Mouse (Mus musculus) ES-E14 (cell line): ENCODE measurements around the gene Phactr2. TPM values are rescaled to one million over a fixed set of nuclear protein-coding genes. Genes with fewer than 3 reads are reported as not detected.

Experiments used
- DNase-seq: peaks from one replicate; pipeline ENCODE4 v3.0.0-alpha.2; 2013; ENCODE audit warnings: low read depth, low spot score
- H3K27ac ChIP-seq: 2 replicates; pipeline ENCODE4 v1.5.1; 2012; ENCODE audit warnings: low read depth, mild to moderate bottlenecking, low read length, moderate library complexity, mixed read lengths; ENCODE audit not compliant: poor library complexity, insufficient read depth, severe bottlenecking
- H3K36me3 ChIP-seq: 2 replicates; pipeline ENCODE4 v1.6.1; 2012; ENCODE audit warnings: mild to moderate bottlenecking, low read length, moderate library complexity, mixed read lengths; ENCODE audit not compliant: control insufficient read depth, poor library complexity, insufficient read depth, severe bottlenecking
- H3K4me1 ChIP-seq, 2 experiments: fragments of 150-350 bp in 1 of 2; sonication (generic) in 1 of 2; 2 replicates each; pipeline ENCODE4 v1.6.1; 2012; ENCODE audit warnings: low read length in 2 of 2, mild to moderate bottlenecking in 1 of 2, mixed read lengths in 1 of 2; ENCODE audit not compliant: control insufficient read depth in 2 of 2, insufficient read depth in 2 of 2, poor library complexity in 1 of 2
- H3K4me3 ChIP-seq, 2 experiments: fragments of 150-350 bp in 1 of 2; sonication (generic) in 1 of 2; 2 replicates each; pipeline ENCODE4 v1.5.1; 2012; ENCODE audit warnings: low read length in 2 of 2, low read depth in 1 of 2, mild to moderate bottlenecking in 1 of 2, mixed read lengths in 1 of 2; ENCODE audit not compliant: insufficient read depth in 1 of 2, poor library complexity in 1 of 2, severe bottlenecking in 1 of 2
- H3K9ac ChIP-seq: 2 replicates; pipeline ENCODE4 v1.6.1; 2012; ENCODE audit warnings: low read depth, mild to moderate bottlenecking, low read length, mixed read lengths; ENCODE audit not compliant: poor library complexity, insufficient read depth, severe bottlenecking
- H3K9me3 ChIP-seq: fragments of 150-350 bp; sonication (generic); 2 replicates; pipeline ENCODE4 v1.6.1; 2012; ENCODE audit warnings: low read depth, mild to moderate bottlenecking, low read length; ENCODE audit not compliant: control insufficient read depth, insufficient read depth
- CHD2 ChIP-seq: IDR thresholded peaks from 2 replicates; pipeline ENCODE4 v1.6.1; 2014; ENCODE audit warnings: mild to moderate bottlenecking, low read depth, low read length, inconsistent platforms
- HCFC1 ChIP-seq: IDR thresholded peaks from 2 replicates; pipeline ENCODE4 v1.6.1; 2012; ENCODE audit warnings: low read length, inconsistent platforms, borderline replicate concordance; ENCODE audit not compliant: insufficient read depth
- MAFK ChIP-seq: IDR thresholded peaks from 2 replicates; pipeline ENCODE4 v1.6.1; 2014; ENCODE audit warnings: mild to moderate bottlenecking, low read depth, low read length, inconsistent platforms; ENCODE audit not compliant: insufficient read depth
- ZC3H11A ChIP-seq: IDR thresholded peaks from 2 replicates; pipeline ENCODE4 v1.6.1; 2012; ENCODE audit warnings: low read depth, mild to moderate bottlenecking, inconsistent platforms, low read length, borderline replicate concordance
- ZNF384 ChIP-seq: IDR thresholded peaks from 2 replicates; pipeline ENCODE4 v1.6.1; 2012; ENCODE audit warnings: low read depth, low read length, inconsistent platforms
- in situ Hi-C, 2 experiments: fragments of 600-800 bp; cut with MboI; formaldehyde crosslinking; loops; one replicate each; pipeline ENCODE4 v1.15.1; 2025; ENCODE audit warnings: low sequenced_read_pairs in 2 of 2, inconsistent platforms in 1 of 2; ENCODE audit not compliant: unreplicated experiment in 2 of 2
- total RNA-seq: library from RNA; depleted of rRNA; stranded (reverse); fragments of 300-350 nt; gene quantifications from 2 replicates; pipeline ENCODE4 v1.2.3, GENCODE M21; 2012

The Phactr2 gene
- total RNA-seq, 1 experiment: 2.2 TPM

GRCm38 (mm10) chr10:13232443-13233142, 241.6 kb downstream of the Phactr2 start:
- Histone ChIP-seq H3K4me3 (no peak overlapping the region), H3K27ac (no peak overlapping the region), H3K9me3 (no peaks in the 10 kb centered on the region), H3K4me1 (no peaks in the 10 kb centered on the region), H3K9ac (no peak overlapping the region), H3K36me3 (no peaks in the 10 kb centered on the region)
- in situ Hi-C loops: no loop called here
- no peak for TF ChIP-seq ZC3H11A
- no peak for TF ChIP-seq MAFK
- TF ChIP-seq CHD2: no peak
- no peak for TF ChIP-seq HCFC1
- TF ChIP-seq ZNF384: no peak
- DNase-seq: no peak

- Histone ChIP-seq H3K4me3 (no peak overlapping the region), H3K9me3 (no peaks in the 10 kb centered on the region), H3K9ac (no peak overlapping the region), H3K36me3 (no peaks in the 10 kb centered on the region), H3K4me1 (no peaks in the 10 kb centered on the region), H3K27ac (no peak overlapping the region)
- no peak for DNase-seq
- in situ Hi-C loops: no loop called here
- TF ChIP-seq MAFK: no peak
- TF ChIP-seq ZNF384: no peak
- no peak for TF ChIP-seq HCFC1
- TF ChIP-seq ZC3H11A: no peak
- TF ChIP-seq CHD2: no peak
Observed at GRCm38 (mm10) chr10:13230716-13231115, 243.5 kb downstream of the Phactr2 start.

GRCm38 (mm10) chr10:13225377-13226063, 248.7 kb downstream of the Phactr2 start:
- TF ChIP-seq MAFK: no peak
- TF ChIP-seq CHD2: no peak
- no peak for TF ChIP-seq ZNF384
- TF ChIP-seq ZC3H11A: no peak
- no peak for TF ChIP-seq HCFC1
- in situ Hi-C loops: no loop called here
- no peak for DNase-seq
- Histone ChIP-seq H3K27ac (no peak overlapping the region), H3K4me3 (no peak overlapping the region), H3K36me3 (no peaks in the 10 kb centered on the region), H3K9me3 (no peaks in the 10 kb centered on the region), H3K9ac (no peak overlapping the region), H3K4me1 (no peaks in the 10 kb centered on the region)

GRCm38 (mm10) chr10:13222135-13222534, 252.1 kb downstream of the Phactr2 start:
- Histone ChIP-seq H3K27ac (no peak overlapping the region), H3K36me3 (no peaks in the 10 kb centered on the region), H3K4me3 (no peak overlapping the region), H3K9me3 (no peaks in the 10 kb centered on the region), H3K4me1 (no peaks in the 10 kb centered on the region), H3K9ac (no peak overlapping the region)
- no peak for DNase-seq
- TF ChIP-seq MAFK (no peak), ZNF384 (no peak), CHD2 (no peak), ZC3H11A (no peak), HCFC1 (no peak)
- in situ Hi-C loops: no loop called here
